Mouse (Mus musculus) cerebellum, postnatal 14 days (tissue): ENCODE measurements around the gene Cpsf3.

Source experiments
- DNase-seq, 2 experiments: peaks; one replicate each; pipeline ENCODE4 v3.0.0; 2021; ENCODE audit warnings: mixed read lengths in 2 of 2

Gene Cpsf3

GRCm38 (mm10) chr12:21284761-21285441, at the start of gene Cpsf3:
Cpsf3 (plus strand) TSS chr12:21285391.
- DNase-seq, result no peak

- no peak for DNase-seq
These were observed 43.2 kb upstream of the Cpsf3 start for GRCm38 (mm10) chr12:21241965-21242364.

DNA sequence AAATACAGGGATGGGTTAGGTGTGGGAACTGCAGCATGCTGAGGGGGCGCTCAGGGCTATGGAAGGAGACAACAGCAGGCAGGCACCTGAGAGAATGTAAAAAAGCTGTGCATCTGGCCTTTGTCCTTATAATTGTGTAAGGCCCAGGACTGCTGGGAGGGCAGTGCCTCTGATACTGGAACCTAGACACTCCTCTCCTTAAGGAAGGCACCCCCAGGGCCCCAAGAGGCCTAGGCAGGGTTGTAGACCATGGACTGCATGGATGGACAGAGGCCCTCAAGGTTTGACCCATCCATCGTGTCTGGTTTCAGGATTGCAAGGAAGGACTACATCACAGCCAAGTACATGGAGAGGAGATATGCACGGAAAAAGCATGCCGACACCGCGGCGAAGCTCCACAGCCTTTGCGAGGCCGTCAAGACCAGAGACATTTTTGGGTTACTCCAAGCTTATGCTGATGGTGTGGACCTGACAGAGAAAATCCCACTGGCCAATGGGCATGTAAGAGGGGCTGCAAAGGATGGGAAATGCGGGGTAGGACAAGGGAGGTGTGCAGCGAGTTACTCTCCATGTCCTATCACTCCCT, 40.7 kb upstream of the Cpsf3 start:
- no peak for DNase-seq

DNA sequence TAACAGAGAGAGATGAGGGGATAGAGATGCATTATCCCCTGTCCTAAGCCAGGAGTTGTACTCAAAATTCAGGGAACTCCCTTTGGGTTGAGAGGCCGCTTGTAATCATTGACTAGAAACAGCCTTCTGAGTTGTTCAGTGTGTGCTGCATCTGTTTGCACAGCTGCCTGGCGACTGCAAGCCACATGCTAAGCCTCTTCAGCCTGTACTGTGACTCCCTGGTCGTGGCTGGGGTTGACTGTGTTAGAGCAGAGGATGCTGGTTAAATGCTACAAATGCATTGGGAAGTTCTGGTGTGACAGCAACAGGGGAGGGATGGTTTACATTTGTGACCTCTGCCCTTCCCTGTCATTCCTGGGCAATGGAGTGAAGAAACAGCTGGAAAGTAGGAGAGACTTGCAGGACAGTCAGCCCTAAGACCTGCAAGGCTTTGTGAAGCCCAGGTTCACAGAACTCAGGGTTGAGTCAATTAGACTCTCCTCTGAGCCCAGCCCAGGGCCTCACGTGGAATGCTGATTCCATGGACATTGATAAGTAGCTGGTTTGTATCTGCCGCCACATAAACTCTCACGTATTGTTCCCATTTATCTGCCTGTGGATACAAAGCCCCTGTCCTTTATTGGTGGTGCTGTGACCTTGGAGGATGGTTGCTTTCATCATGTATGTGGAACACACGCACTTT, 37.3 kb upstream of the Cpsf3 start:
- DNase-seq, result no peak

- no peak for DNase-seq
These were observed 24.5 kb upstream of the Cpsf3 start for GRCm38 (mm10) chr12:21260494-21261256.

DNA sequence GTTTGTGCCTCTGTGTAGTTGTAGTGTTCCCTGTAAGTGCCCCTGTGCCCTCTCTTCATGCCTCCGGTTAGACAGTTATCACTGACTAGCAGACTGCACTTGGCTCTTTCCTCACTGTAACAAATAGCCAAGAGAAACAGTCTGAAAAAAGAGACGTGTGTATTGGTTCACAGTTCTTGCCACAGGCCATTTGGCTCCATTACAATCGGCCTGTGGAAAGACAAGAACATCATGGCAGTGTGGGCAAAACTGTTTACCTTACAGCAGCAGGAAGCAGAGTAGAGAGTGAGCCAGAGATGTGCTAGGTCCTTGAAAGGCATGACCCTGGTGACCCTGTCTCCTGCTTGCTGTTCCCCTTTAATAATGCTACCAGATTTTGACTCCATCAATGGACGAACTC, 23.7 kb upstream of the Cpsf3 start:
- no peak for DNase-seq

DNA sequence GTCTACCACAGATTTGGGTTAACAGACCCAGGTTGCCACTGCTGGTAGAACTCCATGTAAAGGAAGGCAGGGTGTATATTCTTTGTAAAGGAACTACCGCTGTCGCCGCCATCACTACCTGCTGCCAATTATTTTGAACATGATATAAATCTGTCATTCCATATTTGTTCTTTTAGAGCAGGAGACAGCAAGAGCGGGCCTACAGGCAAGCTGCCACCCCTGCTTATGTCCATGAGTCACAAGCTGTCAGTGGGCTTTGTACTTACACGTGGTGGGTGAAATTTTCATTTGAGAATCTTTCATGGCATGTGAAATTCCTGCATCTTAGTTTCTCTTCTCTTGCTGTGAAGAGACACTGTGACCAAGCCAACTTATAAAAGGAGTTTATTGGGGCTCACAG, 21.9 kb upstream of the Cpsf3 start:
- DNase-seq, result no peak

GRCm38 (mm10) chr12:21264241-21264640, 20.9 kb upstream of the Cpsf3 start:
- no peak for DNase-seq

DNA sequence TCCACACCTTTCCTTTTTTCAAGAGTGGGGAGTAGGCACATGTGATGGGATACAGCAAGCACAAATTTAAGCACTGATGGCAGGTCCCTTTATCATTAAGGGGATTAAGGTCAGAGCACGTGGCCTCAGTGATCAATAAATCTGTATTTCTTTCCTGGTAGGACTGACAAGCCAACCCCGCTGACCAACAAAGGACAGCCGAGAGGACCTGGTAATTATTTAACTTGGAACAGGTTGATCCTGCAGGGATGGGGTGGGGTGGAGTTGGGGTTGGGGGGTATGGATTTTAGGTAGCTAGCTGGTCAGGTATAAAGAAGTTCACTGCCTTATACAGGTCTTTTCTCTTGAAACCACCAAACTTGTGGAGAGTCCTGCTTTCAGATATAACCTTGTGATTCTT, 20.2 kb upstream of the Cpsf3 start:
- no peak for DNase-seq

- DNase-seq, result no peak
These were observed 19.7 kb upstream of the Cpsf3 start for GRCm38 (mm10) chr12:21265501-21265900.

- peak; percentile 82 to 84 for DNase-seq
These were observed 19.0 kb upstream of the Cpsf3 start for GRCm38 (mm10) chr12:21265946-21266783.

DNA sequence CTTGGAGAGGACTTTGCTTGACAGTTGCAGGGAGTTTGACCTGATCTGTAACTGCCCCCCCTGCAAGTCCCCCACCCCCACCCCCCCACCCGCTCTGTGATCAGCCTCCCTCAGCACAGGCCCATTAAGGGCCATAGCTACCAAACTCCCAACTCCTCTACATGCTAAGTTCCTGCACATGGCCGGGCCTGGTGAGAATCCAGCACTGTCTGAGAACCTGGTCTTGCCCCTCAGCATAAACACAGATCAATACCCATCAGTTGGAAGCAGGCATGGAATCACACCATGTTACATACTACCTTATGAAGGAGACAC, 18.4 kb upstream of the Cpsf3 start:
- no peak for DNase-seq

GRCm38 (mm10) chr12:21268083-21268616, 17.0 kb upstream of the Cpsf3 start:
- DNase-seq, result peak; percentile 27 to 71

- DNase-seq, result peak; percentile 51 to 84
These were observed 10.7 kb upstream of the Cpsf3 start for GRCm38 (mm10) chr12:21274446-21274845.

- peak in 1 of 2 experiments; percentile 30 for DNase-seq
These were observed 7.8 kb upstream of the Cpsf3 start for GRCm38 (mm10) chr12:21277352-21277864.

- DNase-seq, result no peak
These were observed 484 bp downstream of the Cpsf3 start for GRCm38 (mm10) chr12:21285508-21286242.

DNA sequence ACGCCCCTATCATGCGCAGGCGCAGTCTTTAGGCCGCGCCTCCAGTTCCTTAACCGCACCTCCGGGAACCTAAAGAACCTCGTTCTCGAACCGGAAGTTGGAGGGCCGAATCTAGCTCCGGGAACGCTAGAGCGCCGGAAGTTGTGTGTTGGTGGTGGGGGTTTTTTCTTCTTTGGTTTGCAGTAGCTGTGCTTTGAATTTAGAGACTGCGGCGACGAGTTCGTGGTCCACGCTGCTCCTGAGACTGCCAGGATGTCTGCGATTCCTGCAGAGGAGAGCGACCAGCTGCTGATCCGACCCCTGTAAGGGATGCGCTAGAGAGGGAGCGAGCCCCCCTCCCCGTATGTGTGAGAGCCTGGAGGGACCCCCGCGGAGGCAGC, 1.0 kb downstream of the Cpsf3 start, which contains the start of gene Itgb1bp1:
TSS of gene Itgb1bp1 (minus strand) at position 42 of the 380 bp plus-strand sequence.
- DNase-seq, result peak; percentile 99

- DNase-seq, result peak in 1 of 2 experiments; percentile 19
These were observed 1.8 kb downstream of the Cpsf3 start for GRCm38 (mm10) chr12:21286712-21287650.

DNA sequence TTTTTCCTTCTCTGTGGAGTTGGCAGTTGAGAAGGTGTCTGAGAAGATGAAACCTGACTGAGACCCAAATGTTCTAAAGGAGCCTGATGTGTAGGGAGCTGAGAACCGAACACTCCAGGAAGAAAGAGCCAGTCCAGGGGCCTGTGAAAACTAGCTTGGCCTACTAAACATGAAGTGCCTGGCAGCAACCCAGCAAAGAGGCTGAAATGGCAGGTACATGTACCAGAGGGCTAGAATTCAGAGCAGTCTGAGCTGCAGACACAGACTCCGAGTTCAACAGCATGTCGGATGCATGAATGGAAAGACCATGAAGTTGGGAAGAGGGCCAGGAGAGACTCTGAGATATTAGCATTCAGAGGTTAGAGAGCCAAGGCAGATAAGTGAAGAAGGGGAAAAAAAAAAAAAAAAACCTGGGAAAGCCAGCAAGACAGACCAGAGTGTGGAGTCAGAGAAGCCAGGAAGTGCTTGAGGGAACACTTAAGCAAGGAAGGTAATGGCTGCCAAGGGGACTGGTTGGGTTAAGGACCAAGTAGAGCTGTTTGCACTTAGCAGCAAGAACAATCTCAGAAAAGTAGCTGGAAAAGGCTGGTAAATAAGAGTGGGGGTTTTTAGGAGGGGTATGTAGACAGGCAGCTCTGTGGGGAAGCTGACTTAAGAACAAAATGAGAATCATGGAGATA, 3.7 kb downstream of the Cpsf3 start:
- no peak for DNase-seq
